Mouse (Mus musculus): Measurements from ENCODE around the gene Frmd6. TPM values are rescaled to one million over a fixed set of nuclear protein-coding genes. Genes with fewer than 3 reads are reported as not detected.

The Frmd6 gene
- total RNA-seq, 1 experiment from 2014 or later = 22.0 TPM

DNA sequence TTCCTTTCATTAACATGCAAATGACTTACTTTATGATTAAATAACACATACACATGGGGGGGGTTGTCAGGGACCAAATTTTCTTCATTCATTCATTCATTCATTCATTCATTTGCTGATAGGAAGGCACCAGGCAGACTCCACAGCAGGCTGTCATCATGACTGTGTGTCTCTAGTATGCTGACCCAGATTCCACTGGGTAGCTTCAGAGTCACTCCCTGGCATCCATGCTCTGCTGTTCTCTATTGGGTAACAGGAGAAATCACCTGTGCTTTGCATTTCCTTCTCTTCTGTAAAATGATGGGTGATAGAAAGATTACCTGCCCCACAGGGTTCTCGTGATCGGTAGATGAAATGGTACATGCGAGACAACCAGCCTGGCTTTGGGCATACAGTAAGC is 7.7 kb downstream of the Frmd6 start:
- ATAC-seq (replicated peaks in 1 of 2; ENCODE audit: insufficient read depth in 1 of 2, low FRiP score in 2 of 2, low TSS enrichment in 1 of 2, low read depth in 1 of 2, poor library complexity in 2 of 2, severe bottlenecking in 2 of 2) = no peak

DNA sequence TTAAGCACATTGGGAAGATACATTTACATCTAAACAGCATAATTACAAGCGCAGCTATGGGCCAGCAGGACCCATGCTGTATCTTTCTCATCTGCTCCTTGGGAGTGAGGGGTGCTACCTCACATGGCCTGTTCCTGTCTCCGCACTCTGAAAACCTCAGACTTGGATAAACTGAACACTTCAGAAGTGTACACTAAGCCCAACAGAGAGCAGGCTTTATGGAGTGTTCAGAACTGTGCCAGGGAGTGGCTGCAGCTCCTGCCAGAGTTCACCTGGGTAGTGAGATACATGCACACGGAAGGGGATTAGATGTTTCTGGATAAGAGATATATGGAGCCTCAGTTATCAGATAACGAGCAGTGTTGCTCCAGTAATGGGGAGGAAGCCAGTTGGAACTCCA is 8.7 kb downstream of the Frmd6 start:
- no peak for ATAC-seq (replicated peaks in 1 of 2; ENCODE audit: insufficient read depth in 1 of 2, low FRiP score in 2 of 2, low TSS enrichment in 1 of 2, low read depth in 1 of 2, poor library complexity in 2 of 2, severe bottlenecking in 2 of 2)

DNA sequence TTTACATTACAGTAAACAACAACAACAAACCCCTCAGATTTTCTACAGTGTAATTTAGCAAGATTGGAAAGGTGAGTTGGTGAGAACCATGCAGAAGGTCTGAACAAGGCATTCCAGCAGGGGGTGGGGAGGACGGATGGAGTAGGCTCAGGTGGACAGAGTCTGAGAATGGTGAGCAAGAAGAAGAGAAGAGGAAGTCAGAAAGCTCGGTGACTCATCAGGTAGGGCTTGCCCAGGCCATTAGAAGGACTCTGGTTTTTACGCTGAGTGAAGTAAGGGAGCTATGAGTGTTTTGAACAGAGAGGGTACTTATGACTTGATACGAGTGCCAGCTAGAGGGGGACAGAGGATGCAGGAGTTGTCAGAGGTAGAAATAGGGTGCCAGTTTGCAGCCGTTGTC is 9.7 kb downstream of the Frmd6 start:
- ATAC-seq (replicated peaks in 1 of 2; ENCODE audit: insufficient read depth in 1 of 2, low FRiP score in 2 of 2, low TSS enrichment in 1 of 2, low read depth in 1 of 2, poor library complexity in 2 of 2, severe bottlenecking in 2 of 2) = no peak

DNA sequence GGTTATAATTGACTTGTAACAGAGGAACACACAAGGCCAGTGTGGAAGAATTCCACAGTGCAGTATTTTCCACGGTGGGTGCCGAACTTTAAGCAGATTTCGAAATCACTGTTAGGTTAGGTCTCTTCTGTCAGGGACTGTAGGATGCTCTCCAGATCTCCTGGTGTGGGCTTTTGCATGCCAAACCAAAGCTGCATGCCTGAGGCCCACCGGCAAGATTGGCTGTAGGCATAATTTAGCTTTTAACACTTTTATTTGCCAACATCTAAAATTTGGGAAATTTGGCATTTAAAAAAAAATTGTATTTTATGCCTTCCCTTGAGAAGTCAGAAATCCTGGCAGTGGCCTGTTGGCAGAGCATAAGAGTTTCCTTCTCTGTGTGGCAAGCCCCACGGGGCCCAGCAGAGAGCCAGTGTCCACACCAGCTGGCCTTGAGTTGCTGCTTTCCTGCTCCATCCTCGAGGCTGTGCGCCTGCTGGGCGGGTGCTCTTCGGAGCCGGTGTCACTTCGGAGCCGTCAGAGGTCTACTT is 12.5 kb downstream of the Frmd6 start:
- ATAC-seq (replicated peaks in 1 of 2; ENCODE audit: insufficient read depth in 1 of 2, low FRiP score in 2 of 2, low TSS enrichment in 1 of 2, low read depth in 1 of 2, poor library complexity in 2 of 2, severe bottlenecking in 2 of 2) = no peak

DNA sequence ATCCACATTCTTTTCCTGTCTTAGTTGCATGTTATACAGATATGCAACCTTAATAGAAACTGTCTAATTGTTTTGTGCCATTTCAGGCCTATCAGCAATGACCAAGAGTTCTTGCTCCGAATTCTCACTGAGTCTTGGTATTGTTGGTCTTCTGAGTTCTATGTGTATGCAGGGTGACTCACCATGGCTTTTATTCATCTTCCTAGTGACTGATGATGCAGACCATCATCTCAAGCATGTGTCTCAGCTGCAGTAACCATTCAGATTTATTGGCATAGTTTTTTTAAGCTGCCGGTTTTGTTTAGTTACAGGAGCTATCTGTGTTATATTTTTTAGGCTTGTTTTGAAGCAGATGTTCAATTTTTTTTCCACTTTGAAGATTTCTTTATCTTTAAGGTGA is 20.1 kb downstream of the Frmd6 start:
- ATAC-seq (replicated peaks in 1 of 2; ENCODE audit: insufficient read depth in 1 of 2, low FRiP score in 2 of 2, low TSS enrichment in 1 of 2, low read depth in 1 of 2, poor library complexity in 2 of 2, severe bottlenecking in 2 of 2) = no peak

DNA sequence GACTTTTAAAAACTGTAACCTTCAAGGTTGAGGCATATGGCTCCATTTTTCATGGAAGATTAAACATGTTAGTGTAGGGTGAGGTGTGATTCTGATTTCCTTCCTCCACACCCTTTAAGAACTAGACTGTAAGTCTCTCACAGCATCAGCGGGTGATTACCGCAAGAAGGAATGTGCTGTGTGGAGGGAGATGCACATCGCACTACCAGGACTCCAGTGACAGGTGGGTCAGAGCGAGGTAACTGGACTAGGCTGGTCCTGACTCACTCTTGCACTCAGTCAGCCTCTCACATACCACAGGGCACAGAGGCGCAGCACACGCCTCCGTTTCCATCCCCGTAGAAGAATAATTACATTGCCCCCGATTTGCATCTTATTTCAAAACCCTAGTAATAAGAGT is 23.7 kb downstream of the Frmd6 start:
- ATAC-seq (replicated peaks in 1 of 2; ENCODE audit: insufficient read depth in 1 of 2, low FRiP score in 2 of 2, low TSS enrichment in 1 of 2, low read depth in 1 of 2, poor library complexity in 2 of 2, severe bottlenecking in 2 of 2) = no peak

DNA sequence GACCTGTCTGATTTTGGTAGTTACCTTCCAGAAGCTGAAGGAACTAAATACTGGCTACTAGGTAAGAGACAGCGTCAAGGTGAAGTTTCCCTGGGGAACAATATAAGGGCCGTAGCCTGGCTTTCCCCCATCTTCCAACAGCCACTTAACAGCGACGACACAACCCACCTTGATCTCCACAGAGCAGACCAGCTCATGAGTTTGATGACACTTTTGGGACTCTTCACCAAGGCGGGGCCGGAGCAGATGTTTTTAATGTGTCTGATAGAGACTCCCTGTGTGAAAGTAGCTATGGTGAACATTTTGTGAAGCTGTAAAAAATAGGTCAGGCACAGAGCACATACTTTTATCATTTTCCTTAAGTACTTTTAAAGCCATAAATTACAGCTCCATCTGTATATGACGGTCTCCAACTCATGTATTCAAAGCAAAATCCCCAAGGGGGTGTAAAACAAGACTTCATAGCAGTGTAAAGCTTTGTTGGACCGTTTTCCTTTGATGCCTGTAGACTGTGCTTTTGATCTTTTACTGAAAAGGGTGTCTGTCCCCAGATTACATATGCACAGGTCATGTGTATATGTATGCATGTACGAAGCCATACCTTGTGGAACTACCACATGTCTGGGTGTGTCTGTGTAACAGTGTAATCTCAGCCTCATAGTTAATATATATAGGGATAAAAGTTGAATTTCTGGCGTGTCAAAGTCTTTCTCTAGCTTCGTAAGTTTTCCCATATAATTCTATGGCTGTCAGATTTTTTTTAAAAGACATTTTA is 24.4 kb downstream of the Frmd6 start:
- no peak for ATAC-seq (replicated peaks in 1 of 2; ENCODE audit: insufficient read depth in 1 of 2, low FRiP score in 2 of 2, low TSS enrichment in 1 of 2, low read depth in 1 of 2, poor library complexity in 2 of 2, severe bottlenecking in 2 of 2)

DNA sequence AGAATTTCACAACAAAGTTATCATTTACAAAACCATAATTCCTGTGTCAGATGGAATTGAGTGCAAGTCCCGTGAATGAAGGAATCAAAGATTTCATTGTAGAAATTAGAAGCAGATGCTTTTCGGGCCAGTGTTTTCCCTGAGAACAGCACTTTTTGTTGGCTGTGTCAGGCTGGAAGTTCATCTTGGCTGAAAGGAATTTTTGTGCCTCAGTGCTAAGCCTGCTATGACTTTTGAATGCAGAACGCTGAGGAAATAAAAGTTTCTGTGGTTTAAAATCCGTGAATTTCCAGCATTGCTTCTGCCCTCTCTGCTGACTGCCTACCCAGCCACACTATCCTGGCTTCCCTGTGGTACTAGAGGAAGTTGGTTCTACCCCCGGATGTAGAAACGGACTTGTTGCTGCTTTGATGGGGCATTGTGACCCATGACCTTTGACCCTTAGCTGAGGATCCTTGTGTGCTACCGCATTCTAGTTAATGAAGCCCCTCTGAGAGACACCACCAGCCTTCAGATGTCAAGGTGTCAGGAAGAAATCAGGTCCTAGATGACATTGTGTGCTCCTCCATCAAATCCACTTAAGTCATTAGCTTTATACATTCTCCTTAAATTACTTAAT is 26.1 kb downstream of the Frmd6 start:
- no peak for ATAC-seq (replicated peaks in 1 of 2; ENCODE audit: insufficient read depth in 1 of 2, low FRiP score in 2 of 2, low TSS enrichment in 1 of 2, low read depth in 1 of 2, poor library complexity in 2 of 2, severe bottlenecking in 2 of 2)

DNA sequence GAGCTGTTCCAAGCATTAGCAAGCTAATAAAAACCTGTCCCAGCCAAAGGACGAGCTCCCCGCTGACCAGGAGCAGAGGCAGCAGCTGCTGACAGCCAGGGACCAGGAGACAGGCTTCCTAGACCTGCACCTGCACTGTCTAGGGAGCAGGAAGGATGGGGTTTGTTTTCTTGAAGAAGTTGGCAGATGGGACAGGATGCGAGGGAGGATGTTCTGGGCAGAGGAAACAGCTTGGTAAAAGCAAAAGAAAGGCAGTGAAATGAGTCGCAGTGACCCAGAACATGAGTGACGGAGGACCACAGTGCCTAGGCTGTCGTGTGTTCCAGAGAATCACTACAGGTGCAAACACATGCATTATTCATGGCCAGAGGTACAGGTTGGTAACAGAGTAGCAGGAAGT is 27.7 kb downstream of the Frmd6 start:
- peak; percentile 22 to 53; a peak in 1 of 4 replicates for ATAC-seq (replicated peaks in 1 of 2; ENCODE audit: insufficient read depth in 1 of 2, low FRiP score in 2 of 2, low TSS enrichment in 1 of 2, low read depth in 1 of 2, poor library complexity in 2 of 2, severe bottlenecking in 2 of 2)

DNA sequence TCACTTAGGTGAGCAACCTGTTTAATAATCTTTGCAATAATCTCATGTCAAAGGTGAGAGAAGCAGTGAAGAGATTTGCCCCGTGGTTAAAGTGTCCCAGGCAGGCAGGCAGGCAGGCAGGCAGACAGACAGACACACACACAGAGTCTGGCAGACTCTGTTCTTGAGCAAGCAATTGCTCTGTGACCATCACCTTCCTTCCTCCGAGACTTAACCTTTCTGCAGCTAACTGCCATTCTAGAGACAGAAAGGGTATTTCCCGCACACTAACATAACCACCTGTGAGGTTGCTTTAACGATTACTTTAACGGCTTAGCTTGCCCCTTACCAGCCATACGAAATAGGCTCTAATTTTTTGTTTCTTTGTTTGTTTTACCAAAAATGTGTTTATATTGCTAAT is 30.4 kb downstream of the Frmd6 start:
- 0 out of 4 replicates have a peak, but pooled peaks of 1 of the 2 experiments have one; percentile 34 for ATAC-seq (replicated peaks in 1 of 2; ENCODE audit: insufficient read depth in 1 of 2, low FRiP score in 2 of 2, low TSS enrichment in 1 of 2, low read depth in 1 of 2, poor library complexity in 2 of 2, severe bottlenecking in 2 of 2)

DNA sequence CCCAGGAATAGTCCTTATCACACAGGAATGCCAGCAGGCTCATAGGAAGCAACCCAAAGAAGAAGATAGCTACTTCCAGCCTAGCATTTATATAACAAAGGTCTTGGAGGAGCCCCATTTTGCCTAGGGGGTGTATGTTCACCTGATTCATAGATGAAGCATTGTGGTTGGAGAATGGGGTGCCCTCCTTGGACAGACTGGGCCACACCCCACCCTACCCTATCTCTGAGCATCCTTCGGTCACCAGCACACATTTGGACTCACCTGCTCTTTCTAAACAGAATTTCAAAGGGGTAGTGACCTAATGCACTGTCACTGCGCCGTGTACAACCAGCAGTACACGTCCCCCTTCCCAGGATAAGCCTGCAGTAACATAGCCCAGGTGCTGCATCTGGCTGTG is 31.5 kb downstream of the Frmd6 start:
- ATAC-seq (replicated peaks in 1 of 2; ENCODE audit: insufficient read depth in 1 of 2, low FRiP score in 2 of 2, low TSS enrichment in 1 of 2, low read depth in 1 of 2, poor library complexity in 2 of 2, severe bottlenecking in 2 of 2) = no peak

DNA sequence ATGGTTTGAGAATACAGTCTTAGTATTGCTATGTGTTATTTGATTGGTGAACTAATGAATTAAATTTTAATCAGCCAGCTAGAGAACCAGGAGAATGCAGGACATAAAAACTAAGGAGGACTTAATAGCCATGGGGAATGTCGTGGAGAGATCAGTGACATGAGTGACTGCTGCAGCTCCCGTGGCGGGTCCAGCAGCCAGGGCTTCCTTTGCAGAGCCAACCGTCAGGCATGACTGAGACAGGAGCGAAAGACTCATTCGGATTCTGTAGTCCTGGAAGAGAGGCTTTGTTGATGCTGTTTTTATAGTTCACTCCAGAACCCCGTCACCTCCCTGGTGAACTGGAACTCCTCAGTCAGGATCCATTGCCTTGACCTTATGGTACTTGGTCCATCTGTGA is 38.0 kb downstream of the Frmd6 start:
- ATAC-seq (replicated peaks in 1 of 2; ENCODE audit: insufficient read depth in 1 of 2, low FRiP score in 2 of 2, low TSS enrichment in 1 of 2, low read depth in 1 of 2, poor library complexity in 2 of 2, severe bottlenecking in 2 of 2) = no peak

DNA sequence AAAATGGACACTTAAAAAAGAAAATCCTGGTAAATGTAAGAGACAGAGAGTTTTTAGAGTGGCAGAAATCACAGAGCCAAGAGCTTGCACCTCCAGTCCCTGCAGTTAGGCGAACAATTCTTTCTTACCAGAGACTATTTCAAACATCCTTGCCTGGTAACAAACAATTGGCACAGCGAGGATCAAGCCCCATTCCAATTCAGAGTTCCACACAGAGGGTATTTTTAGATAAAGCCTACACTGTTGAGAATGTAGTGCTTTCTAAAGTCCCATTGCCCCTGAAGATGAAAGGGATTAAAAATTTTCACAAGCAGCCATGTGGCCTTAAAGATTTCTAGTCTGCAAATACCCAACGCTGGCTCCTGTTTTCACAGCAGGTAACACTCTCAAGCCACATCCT is 42.5 kb downstream of the Frmd6 start:
- ATAC-seq (replicated peaks in 1 of 2; ENCODE audit: insufficient read depth in 1 of 2, low FRiP score in 2 of 2, low TSS enrichment in 1 of 2, low read depth in 1 of 2, poor library complexity in 2 of 2, severe bottlenecking in 2 of 2) = no peak

DNA sequence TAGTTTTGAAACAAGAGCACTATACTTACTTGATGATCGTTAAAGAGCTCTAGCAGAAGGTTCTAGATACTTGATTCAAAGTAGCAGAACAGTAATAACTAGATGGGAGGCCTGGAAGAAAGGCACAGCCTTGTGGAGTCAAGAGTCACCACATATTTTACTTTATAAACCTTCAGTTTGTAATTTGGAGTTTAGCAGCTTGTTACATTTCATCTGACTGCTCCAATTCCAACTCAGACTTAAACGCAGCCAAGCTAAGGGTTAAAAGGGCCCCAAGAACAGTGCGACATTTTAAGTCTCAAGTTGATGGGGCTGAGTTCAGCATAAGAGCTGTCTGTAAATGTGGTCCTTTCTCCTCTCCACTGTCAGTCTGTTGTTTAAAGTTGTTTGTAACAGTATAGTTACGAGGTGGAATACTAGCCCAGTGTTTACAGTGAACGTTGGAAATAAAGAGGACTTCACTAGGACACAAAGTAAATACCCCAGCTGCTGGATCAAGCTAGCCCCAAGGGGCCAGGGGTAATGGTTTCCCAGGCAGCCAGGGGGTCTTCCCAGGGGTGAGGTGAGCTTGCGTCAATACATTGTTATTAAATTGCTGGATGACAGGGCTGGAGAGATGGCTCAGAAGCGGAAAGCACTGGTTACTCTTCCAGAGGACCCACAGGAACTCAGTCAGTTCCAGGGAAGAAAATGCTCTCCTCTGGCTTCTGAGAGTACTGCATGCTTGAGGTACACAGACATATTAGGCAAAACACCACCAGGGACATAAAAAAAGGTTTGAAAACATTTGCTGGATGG is 43.1 kb downstream of the Frmd6 start:
- no peak for ATAC-seq (replicated peaks in 1 of 2; ENCODE audit: insufficient read depth in 1 of 2, low FRiP score in 2 of 2, low TSS enrichment in 1 of 2, low read depth in 1 of 2, poor library complexity in 2 of 2, severe bottlenecking in 2 of 2)

DNA sequence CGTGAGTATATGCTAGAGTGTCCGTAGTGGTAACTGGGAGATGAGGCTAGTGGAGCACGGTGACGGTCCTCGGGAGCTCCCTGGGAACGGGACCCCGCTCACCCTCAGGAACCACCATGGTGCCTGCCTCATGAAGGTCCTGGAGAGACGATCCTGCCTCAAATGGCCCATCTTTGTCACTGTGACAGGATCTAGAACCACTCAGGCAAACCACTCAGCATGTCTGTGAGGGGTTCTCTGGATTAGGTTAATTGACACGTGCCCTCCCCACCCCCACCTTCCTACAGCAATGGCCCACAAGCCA is 43.6 kb downstream of the Frmd6 start:
- no peak for ATAC-seq (replicated peaks in 1 of 2; ENCODE audit: insufficient read depth in 1 of 2, low FRiP score in 2 of 2, low TSS enrichment in 1 of 2, low read depth in 1 of 2, poor library complexity in 2 of 2, severe bottlenecking in 2 of 2)

DNA sequence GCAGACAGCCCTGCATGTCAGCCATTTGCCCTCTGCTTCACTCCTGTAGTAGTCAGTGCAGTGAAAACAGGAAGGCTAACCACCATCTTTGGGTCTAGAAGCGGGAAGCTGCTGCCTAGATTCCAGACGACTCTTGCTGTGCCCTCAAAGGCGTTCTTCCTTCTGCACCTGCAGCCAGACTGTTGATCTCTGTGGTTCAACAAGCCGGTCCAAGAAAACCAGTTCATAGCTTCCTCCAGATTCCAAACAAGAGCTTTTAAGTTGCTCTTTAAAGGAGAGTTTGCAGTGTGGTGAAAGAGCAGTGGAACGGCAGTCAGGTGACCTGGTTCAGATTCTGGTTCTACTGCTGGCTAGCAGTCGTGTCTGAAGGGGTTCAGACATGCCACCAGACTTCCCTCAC is 48.2 kb downstream of the Frmd6 start:
- peak in 1 of 2 experiments; percentile 42; a peak in 2 of 4 replicates for ATAC-seq (replicated peaks in 1 of 2; ENCODE audit: insufficient read depth in 1 of 2, low FRiP score in 2 of 2, low TSS enrichment in 1 of 2, low read depth in 1 of 2, poor library complexity in 2 of 2, severe bottlenecking in 2 of 2)

DNA sequence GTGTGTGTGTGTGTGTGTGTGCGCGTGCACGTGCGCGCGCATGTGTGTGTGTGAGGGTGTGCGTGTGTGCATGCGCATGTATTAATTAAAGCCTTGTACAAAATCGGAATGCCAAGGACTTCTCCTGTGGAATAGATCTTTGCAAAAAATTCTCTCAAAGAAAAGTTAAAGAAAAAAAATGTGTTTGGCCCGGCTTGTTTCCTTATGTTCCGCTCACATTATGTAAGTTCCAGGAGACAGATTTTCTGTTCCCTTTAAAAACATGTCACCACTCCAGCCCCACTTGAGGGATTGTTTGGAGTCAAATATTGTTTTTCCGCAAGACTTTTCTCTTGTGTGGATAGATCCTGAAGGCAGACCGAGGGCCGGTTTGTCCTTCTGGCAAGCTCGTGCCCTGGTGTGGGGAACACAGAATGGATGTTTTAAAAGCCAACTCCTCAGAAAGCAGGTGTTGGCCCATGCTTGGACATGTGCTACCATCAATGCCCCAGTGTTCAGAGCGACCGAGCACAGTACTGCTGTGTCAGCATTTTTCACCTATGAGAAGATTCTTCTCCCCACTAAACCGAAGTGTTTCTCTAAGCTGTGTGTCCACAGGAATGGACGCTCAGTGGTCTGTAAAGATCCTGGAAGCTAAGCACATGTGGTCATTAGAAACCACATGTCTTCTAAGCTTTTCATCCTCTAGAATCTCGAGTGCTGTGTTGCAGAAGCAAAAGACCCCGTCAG is 51.1 kb downstream of the Frmd6 start:
- no peak for ATAC-seq (replicated peaks in 1 of 2; ENCODE audit: insufficient read depth in 1 of 2, low FRiP score in 2 of 2, low TSS enrichment in 1 of 2, low read depth in 1 of 2, poor library complexity in 2 of 2, severe bottlenecking in 2 of 2)
